ENCODE assay signal across 29 mouse cellular contexts in genomic region chr7:104103913-104104756, GRCm38 (mm10). TPM values are rescaled to one million over a fixed set of nuclear protein-coding genes. Genes with fewer than 3 reads are reported as not detected.
A peak's percentile ranks its signal among the peaks of the same experiment; 100 is the strongest.
DNase-seq lines count a peak whose midpoint lies in the region; ATAC-seq and TF ChIP-seq lines count a peak whose summit lies in the region.
"Had no signal": no experiment of that assay in that cellular context is flagged by ENCODE, and none has a peak within 500 bp of the region (broad histone marks: within the 10 kb centered on the region; RNA-seq: fewer than 3 reads in every experiment).

No protein-coding gene starts in this region.

- TF ChIP-seq POLR2A in heart, adult 2 months (IDR thresholded peaks at IDR 0.05; ENCODE audit: insufficient read depth, low read depth, low read length) = no peak

- intact Hi-C loops in heart, adult 2 months (cut with DNase I) = no loop called here

- H3K4me1 ChIP-seq in heart, adult 2 months (ENCODE audit: control insufficient read depth, insufficient read depth, low read length) = no peaks in the 10 kb centered on the region
- H3K4me1 ChIP-seq: heart, embryonic 12.5 days; midbrain, embryonic 15.5 days had no signal

- H3K79me2 ChIP-seq in heart, adult 2 months (replicated peaks; ENCODE audit: control insufficient read depth, insufficient read depth, low read length) = no peaks in the 10 kb centered on the region

- H3K36me3 ChIP-seq in heart, adult 2 months (ENCODE audit: control insufficient read depth, insufficient read depth, low read length) = no peaks in the 10 kb centered on the region
- H3K36me3 ChIP-seq: heart, embryonic 12.5 days; midbrain, embryonic 15.5 days had no signal

- DNase-seq in thymus, postnatal 0 days (ENCODE audit: low spot score) = peak; percentile 2
- DNase-seq in thymus, postnatal 14 days = no peak
- DNase-seq in kidney, postnatal 10 days = no peak
- no peak for DNase-seq in heart, adult 2 months
- DNase-seq: cerebellum, adult 18-20 months; cerebellum, postnatal 36 days; heart, postnatal 14 days; kidney, adult 9 months; kidney, postnatal 36 days; left cerebral cortex, postnatal 4 days; thymus, postnatal 4 days had no signal

- no peaks in the 10 kb centered on the region for H3K27me3 ChIP-seq in heart, adult 2 months (ENCODE audit: control insufficient read depth, insufficient read depth, low read length)
- H3K27me3 ChIP-seq: heart, embryonic 12.5 days; midbrain, embryonic 15.5 days had no signal

- H3K9ac ChIP-seq in heart, adult 2 months (ENCODE audit: low read depth, low read length) = no peak overlapping the region
- H3K9ac ChIP-seq: heart, embryonic 12.5 days; hindbrain, embryonic 14.5 days; midbrain, embryonic 15.5 days had no signal

- no peak overlapping the region for H3K4me3 ChIP-seq in heart, adult 2 months
- H3K4me3 ChIP-seq: heart, embryonic 12.5 days; midbrain, embryonic 15.5 days had no signal

- peak; percentile 100 for ATAC-seq in hematopoietic stem cell, adult 5-6 weeks (replicated peaks in 1 of 2; ENCODE audit: insufficient read depth in 1 of 2, low FRiP score in 2 of 2, low TSS enrichment in 1 of 2, low read depth in 1 of 2, poor library complexity in 2 of 2, severe bottlenecking in 2 of 2)
- ATAC-seq in megakaryocyte, adult 5-6 weeks (ENCODE audit: poor library complexity, severe bottlenecking) = 0 out of 2 replicates have a peak, but pooled peaks have one; percentile 40
- ATAC-seq in CD4-positive, CD25-positive, alpha-beta regulatory T cell, adult 4 months = no peak
- ATAC-seq: forebrain, embryonic 16.5 days; midbrain, embryonic 15.5 days had no signal

- TF ChIP-seq EP300 in heart, adult 2 months (IDR thresholded peaks at IDR 0.05; ENCODE audit: insufficient read depth, low read depth, low read length) = no peak

- no peak for TF ChIP-seq CTCF in heart, adult 2 months (IDR thresholded peaks at IDR 0.05)

- 59% methylated on average over 4 of the region's 4 CpGs for WGBS in heart, adult 2 months

- no peak overlapping the region for H3K27ac ChIP-seq in heart, adult 2 months
- H3K27ac ChIP-seq: hindbrain, embryonic 14.5 days; macrophage; midbrain, embryonic 15.5 days had no signal

RNA-seq across cellular contexts. Expression of gene Olfr646, which starts 0.5 kb away (rescaled TPM):
- 0.10 TPM in 1 of 2 replicates, not detected in the other for polyA plus RNA-seq in thymus, postnatal 0 days (2015; fragmentation: Nextera tagmentation; extraction: Ambion mirVana)
- 0.38 TPM in 1 of 2 replicates, not detected in the other for total RNA-seq in hematopoietic stem cell, adult 5-6 weeks (2017)
- not detected in 2 replicates for total RNA-seq in megakaryocyte, adult 5-6 weeks (2015)
- total RNA-seq in megakaryocyte, adult 5-6 weeks (2017) = not detected in 2 replicates
- not detected for polyA plus RNA-seq in CD4-positive, CD25-positive, alpha-beta regulatory T cell, adult 4 months (2017; shearing (Covaris generic))
- under 1 TPM in 1 of 2 experiments, not detected in 1; 0.08 TPM for total RNA-seq in heart, adult 2 months (2021)
- not detected in 2 replicates for polyA plus RNA-seq in heart, adult 2 months (2012; rRNA removed)
- total RNA-seq: adrenal gland, postnatal 4 days; gastrocnemius, adult 18-20 months; gastrocnemius, postnatal 4 days; heart, postnatal 14 days; left cerebral cortex, adult 18-20 months; left cerebral cortex, postnatal 4 days; liver, adult 2 months had no signal
- polyA plus RNA-seq: C2C12; embryonic facial prominence, embryonic 14.5 days; forebrain, embryonic 16.5 days; heart, embryonic 12.5 days; hindbrain, embryonic 14.5 days; intestine, embryonic 14.5 days; liver, adult 2 months; lung, embryonic 16.5 days; macrophage; midbrain, embryonic 15.5 days; testis, adult 2 months had no signal

RNA-seq across cellular contexts. Expression of gene Olfr645, which starts 18.9 kb away (rescaled TPM):
- polyA plus RNA-seq in thymus, postnatal 0 days (2015; fragmentation: Nextera tagmentation; extraction: Ambion mirVana) = not detected in 2 replicates
- total RNA-seq in hematopoietic stem cell, adult 5-6 weeks (2017) = not detected in 2 replicates
- total RNA-seq in megakaryocyte, adult 5-6 weeks (2015) = not detected in 2 replicates
- not detected in 2 replicates for total RNA-seq in megakaryocyte, adult 5-6 weeks (2017)
- polyA plus RNA-seq in CD4-positive, CD25-positive, alpha-beta regulatory T cell, adult 4 months (2017; shearing (Covaris generic)) = not detected
- not detected for total RNA-seq in heart, adult 2 months (2021)
- not detected in 2 replicates for polyA plus RNA-seq in heart, adult 2 months (2012; rRNA removed)
- total RNA-seq: adrenal gland, postnatal 4 days; gastrocnemius, adult 18-20 months; gastrocnemius, postnatal 4 days; heart, postnatal 14 days; left cerebral cortex, adult 18-20 months; left cerebral cortex, postnatal 4 days; liver, adult 2 months had no signal
- polyA plus RNA-seq: C2C12; embryonic facial prominence, embryonic 14.5 days; forebrain, embryonic 16.5 days; heart, embryonic 12.5 days; hindbrain, embryonic 14.5 days; intestine, embryonic 14.5 days; liver, adult 2 months; lung, embryonic 16.5 days; macrophage; midbrain, embryonic 15.5 days; testis, adult 2 months had no signal

RNA-seq across cellular contexts. Expression of gene Ubqln5, which starts 25.5 kb away (rescaled TPM):
- not detected in 2 replicates for polyA plus RNA-seq in thymus, postnatal 0 days (2015; fragmentation: Nextera tagmentation; extraction: Ambion mirVana)
- 0.25 TPM in 1 of 2 replicates, not detected in the other for total RNA-seq in hematopoietic stem cell, adult 5-6 weeks (2017)
- total RNA-seq in megakaryocyte, adult 5-6 weeks (2015) = not detected in 2 replicates
- total RNA-seq in megakaryocyte, adult 5-6 weeks (2017) = not detected in 2 replicates
- polyA plus RNA-seq in CD4-positive, CD25-positive, alpha-beta regulatory T cell, adult 4 months (2017; shearing (Covaris generic)) = not detected
- total RNA-seq in heart, adult 2 months (2021) = not detected
- 0.06 TPM in 1 of 2 replicates, not detected in the other for polyA plus RNA-seq in heart, adult 2 months (2012; rRNA removed)
- total RNA-seq: adrenal gland, postnatal 4 days; gastrocnemius, adult 18-20 months; gastrocnemius, postnatal 4 days; heart, postnatal 14 days; left cerebral cortex, adult 18-20 months; left cerebral cortex, postnatal 4 days; liver, adult 2 months had no signal
- polyA plus RNA-seq: C2C12; embryonic facial prominence, embryonic 14.5 days; forebrain, embryonic 16.5 days; heart, embryonic 12.5 days; hindbrain, embryonic 14.5 days; intestine, embryonic 14.5 days; liver, adult 2 months; lung, embryonic 16.5 days; macrophage; midbrain, embryonic 15.5 days had no signal

RNA-seq across cellular contexts. Expression of gene Olfr644, which starts 32.5 kb away (rescaled TPM):
- not detected in 2 replicates for polyA plus RNA-seq in thymus, postnatal 0 days (2015; fragmentation: Nextera tagmentation; extraction: Ambion mirVana)
- total RNA-seq in hematopoietic stem cell, adult 5-6 weeks (2017) = 0.10 and 0.38 TPM in 2 replicates
- total RNA-seq in megakaryocyte, adult 5-6 weeks (2015) = not detected in 2 replicates
- total RNA-seq in megakaryocyte, adult 5-6 weeks (2017) = not detected in 2 replicates
- polyA plus RNA-seq in CD4-positive, CD25-positive, alpha-beta regulatory T cell, adult 4 months (2017; shearing (Covaris generic)) = not detected
- not detected for total RNA-seq in heart, adult 2 months (2021)
- not detected in 2 replicates for polyA plus RNA-seq in heart, adult 2 months (2012; rRNA removed)
- total RNA-seq: adrenal gland, postnatal 4 days; gastrocnemius, adult 18-20 months; gastrocnemius, postnatal 4 days; heart, postnatal 14 days; left cerebral cortex, adult 18-20 months; left cerebral cortex, postnatal 4 days; liver, adult 2 months had no signal
- polyA plus RNA-seq: C2C12; forebrain, embryonic 16.5 days; heart, embryonic 12.5 days; hindbrain, embryonic 14.5 days; intestine, embryonic 14.5 days; liver, adult 2 months; lung, embryonic 16.5 days; macrophage; midbrain, embryonic 15.5 days had no signal

RNA-seq across cellular contexts. Expression of gene Olfr643, which starts 33.1 kb away (rescaled TPM):
- polyA plus RNA-seq in thymus, postnatal 0 days (2015; fragmentation: Nextera tagmentation; extraction: Ambion mirVana) = not detected in 2 replicates
- total RNA-seq in hematopoietic stem cell, adult 5-6 weeks (2017) = not detected in 2 replicates
- total RNA-seq in megakaryocyte, adult 5-6 weeks (2015) = not detected in 2 replicates
- not detected in 2 replicates for total RNA-seq in megakaryocyte, adult 5-6 weeks (2017)
- not detected for polyA plus RNA-seq in CD4-positive, CD25-positive, alpha-beta regulatory T cell, adult 4 months (2017; shearing (Covaris generic))
- not detected for total RNA-seq in heart, adult 2 months (2021)
- not detected in 2 replicates for polyA plus RNA-seq in heart, adult 2 months (2012; rRNA removed)
- total RNA-seq: adrenal gland, postnatal 4 days; gastrocnemius, adult 18-20 months; gastrocnemius, postnatal 4 days; heart, postnatal 14 days; left cerebral cortex, adult 18-20 months; left cerebral cortex, postnatal 4 days; liver, adult 2 months had no signal
- polyA plus RNA-seq: C2C12; embryonic facial prominence, embryonic 14.5 days; forebrain, embryonic 16.5 days; heart, embryonic 12.5 days; hindbrain, embryonic 14.5 days; intestine, embryonic 14.5 days; liver, adult 2 months; lung, embryonic 16.5 days; macrophage; midbrain, embryonic 15.5 days had no signal
